Mouse (Mus musculus): Measurements from ENCODE around the gene Osgep. TPM values are rescaled to one million over a fixed set of nuclear protein-coding genes. Genes with fewer than 3 reads are reported as not detected.
"Not testable (repeated sequence)": the region's sequence is repeated elsewhere in the genome, so short reads cannot be mapped to it uniquely, and the experiment has no call there.

Gene Osgep
- total RNA-seq, 1 experiment from 2014 or later, result 106 TPM

DNA sequence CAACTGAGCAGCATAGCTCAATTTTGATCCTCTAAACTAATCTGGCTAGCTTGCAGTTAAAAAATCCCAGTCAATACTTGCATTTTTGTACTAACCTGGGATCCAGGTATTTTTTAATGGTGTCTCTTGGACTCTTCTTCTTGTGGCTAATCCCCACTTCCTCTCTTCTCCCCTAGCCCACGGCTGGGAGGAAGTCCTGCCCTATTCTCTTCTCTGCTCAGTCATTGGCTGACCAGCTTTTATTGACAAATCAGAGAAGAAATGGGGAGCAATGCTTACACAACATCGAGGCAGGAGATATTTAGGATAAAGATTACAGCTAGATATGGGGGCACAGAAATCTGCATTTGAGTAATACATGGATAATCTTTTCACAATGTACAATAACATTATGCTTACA lies 14.2 kb upstream of the Osgep start:
- peak in 1 of 2 experiments; percentile 64; a peak in 1 of 4 replicates for ATAC-seq (replicated peaks in 1 of 2; ENCODE audit: insufficient read depth in 1 of 2, low FRiP score in 2 of 2, low TSS enrichment in 1 of 2, low read depth in 1 of 2, poor library complexity in 2 of 2, severe bottlenecking in 2 of 2)

DNA sequence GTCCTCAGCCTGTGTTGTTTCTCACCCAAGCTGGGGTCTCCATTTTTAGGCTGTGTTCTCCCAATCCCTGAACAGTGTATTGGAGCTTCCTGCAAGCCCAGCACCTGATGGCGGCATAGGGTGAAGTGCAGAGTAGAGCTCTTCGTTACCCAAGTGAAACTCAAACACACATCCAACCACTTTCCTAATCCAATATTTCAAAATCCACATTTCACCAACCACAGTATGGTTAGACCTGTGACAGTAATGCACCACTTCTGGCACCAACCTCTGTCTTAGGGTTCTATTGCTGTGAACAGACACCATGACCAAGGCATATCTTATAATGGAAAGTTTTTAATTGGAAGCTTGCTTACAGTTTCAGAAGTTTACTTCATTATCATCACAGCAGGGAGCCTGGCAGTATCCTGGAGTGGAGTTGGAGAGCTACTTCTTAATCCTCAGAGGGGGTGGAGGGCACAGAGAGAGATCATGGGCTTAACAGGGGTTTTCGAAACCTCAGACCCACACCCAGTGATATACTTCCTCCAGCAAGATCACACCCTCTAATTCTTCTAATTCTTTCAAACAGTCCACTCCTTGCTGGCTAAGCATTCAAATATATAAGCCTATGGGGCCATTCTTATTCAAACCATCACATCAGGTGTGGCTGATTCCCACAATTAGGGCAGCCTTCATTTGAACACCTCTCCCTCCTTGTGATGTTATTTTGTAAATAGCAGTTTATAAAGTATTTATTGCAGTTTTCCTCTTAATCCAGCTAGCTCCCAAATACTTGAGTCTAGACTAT lies 13.6 kb upstream of the Osgep start:
- peak in 1 of 2 experiments; percentile 47; a peak in 2 of 4 replicates for ATAC-seq (replicated peaks in 1 of 2; ENCODE audit: insufficient read depth in 1 of 2, low FRiP score in 2 of 2, low TSS enrichment in 1 of 2, low read depth in 1 of 2, poor library complexity in 2 of 2, severe bottlenecking in 2 of 2)

DNA sequence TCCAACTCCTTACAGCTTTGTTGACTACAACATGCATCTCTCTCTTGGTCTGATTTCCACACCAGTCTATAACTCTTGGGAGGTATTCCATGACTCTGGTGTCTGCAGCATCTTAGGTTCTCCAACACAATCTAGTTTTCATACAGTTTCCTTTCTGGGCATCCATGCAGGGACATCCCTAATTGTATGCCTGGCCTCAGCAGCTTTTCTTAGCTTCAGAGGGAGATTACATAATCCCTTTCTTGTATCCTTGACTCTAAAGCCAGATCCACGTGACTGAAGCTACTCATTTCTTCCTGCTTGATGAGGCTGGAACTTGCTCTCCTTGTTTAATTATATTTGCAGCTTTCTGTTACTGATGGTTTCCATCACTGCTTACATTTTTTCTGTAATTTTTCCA lies 12.0 kb upstream of the Osgep start:
- no peak for ATAC-seq (replicated peaks in 1 of 2; ENCODE audit: insufficient read depth in 1 of 2, low FRiP score in 2 of 2, low TSS enrichment in 1 of 2, low read depth in 1 of 2, poor library complexity in 2 of 2, severe bottlenecking in 2 of 2)

- peak in 1 of 2 experiments; percentile 17; a peak in 2 of 4 replicates for ATAC-seq (replicated peaks in 1 of 2; ENCODE audit: insufficient read depth in 1 of 2, low FRiP score in 2 of 2, low TSS enrichment in 1 of 2, low read depth in 1 of 2, poor library complexity in 2 of 2, severe bottlenecking in 2 of 2)
Measured at GRCm38 (mm10) chr14:50931493-50932020, 6.9 kb upstream of the Osgep start.

GRCm38 (mm10) chr14:50930754-50931492 lies 6.2 kb upstream of the Osgep start, which contains the start of the genes Pip4p1 and Pnp:
Pip4p1 (minus strand) TSS chr14:50930856.
Pnp (plus strand) TSS chr14:50931082.
- ATAC-seq (replicated peaks in 1 of 2; ENCODE audit: insufficient read depth in 1 of 2, low FRiP score in 2 of 2, low TSS enrichment in 1 of 2, low read depth in 1 of 2, poor library complexity in 2 of 2, severe bottlenecking in 2 of 2), result peak; percentile 97 to 98

GRCm38 (mm10) chr14:50930377-50930753 lies 5.7 kb upstream of the Osgep start:
- peak in 1 of 2 experiments; percentile 6; a peak in 1 of 4 replicates for ATAC-seq (replicated peaks in 1 of 2; ENCODE audit: insufficient read depth in 1 of 2, low FRiP score in 2 of 2, low TSS enrichment in 1 of 2, low read depth in 1 of 2, poor library complexity in 2 of 2, severe bottlenecking in 2 of 2)

DNA sequence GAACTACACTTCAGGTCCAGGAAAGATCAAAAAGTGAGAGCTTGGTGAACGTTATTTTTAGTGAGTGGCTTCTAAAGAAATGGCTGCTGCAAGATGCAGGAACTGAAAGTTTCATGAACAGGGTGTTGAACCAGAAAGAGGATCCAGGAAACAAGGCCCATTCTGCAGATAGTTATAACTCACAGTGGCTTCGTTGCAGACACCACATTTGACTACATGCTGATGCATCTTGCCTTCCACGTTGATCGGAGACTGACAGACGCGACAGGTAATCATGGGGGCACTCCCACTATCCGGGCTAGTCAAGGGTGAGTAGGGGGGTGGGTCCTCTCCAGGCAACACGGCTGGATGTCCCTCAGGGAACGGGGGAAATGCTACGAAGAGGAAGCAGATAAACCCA lies 5.3 kb upstream of the Osgep start:
- ATAC-seq (replicated peaks in 1 of 2; ENCODE audit: insufficient read depth in 1 of 2, low FRiP score in 2 of 2, low TSS enrichment in 1 of 2, low read depth in 1 of 2, poor library complexity in 2 of 2, severe bottlenecking in 2 of 2), result no peak

- no peak for ATAC-seq (replicated peaks in 1 of 2; ENCODE audit: insufficient read depth in 1 of 2, low FRiP score in 2 of 2, low TSS enrichment in 1 of 2, low read depth in 1 of 2, poor library complexity in 2 of 2, severe bottlenecking in 2 of 2)
Measured at GRCm38 (mm10) chr14:50927366-50927765, 2.7 kb upstream of the Osgep start.

DNA sequence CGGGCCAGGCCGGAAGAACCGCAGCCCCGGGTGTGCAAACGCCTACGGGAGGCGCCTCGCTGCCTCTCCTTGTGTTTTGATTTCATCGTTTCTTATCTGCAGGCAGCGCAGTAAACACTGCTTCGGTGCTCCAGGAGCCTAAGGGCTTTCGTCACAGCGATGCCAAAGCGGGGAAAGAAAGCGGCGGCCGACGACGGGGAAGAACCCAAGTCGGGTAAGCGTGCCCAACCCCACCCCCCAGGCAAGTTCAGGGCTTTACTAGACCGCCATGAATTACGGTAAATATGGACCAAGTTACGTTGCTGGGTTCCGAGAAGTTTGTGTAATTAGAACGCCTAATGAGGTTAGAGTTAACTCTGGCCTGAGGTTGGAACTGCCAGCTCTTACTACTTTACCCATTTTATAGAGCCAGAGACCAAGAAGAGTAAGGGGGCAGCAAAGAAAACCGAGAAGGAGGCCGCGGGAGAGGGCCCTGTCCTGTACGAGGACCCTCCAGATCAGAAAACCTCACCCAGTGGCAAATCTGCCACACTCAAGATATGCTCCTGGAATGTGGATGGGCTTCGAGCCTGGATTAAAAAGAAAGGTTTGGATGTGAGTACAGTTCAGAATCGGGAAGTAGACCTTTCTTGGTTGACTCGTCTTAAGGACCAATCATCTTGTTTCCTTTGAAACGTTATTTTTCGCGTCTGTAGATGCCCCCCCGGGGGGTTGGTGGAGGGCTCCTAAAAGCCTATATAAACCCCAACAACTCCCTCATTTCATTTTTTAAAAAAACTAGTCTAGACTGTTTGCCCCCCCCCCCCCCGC lies 623 bp upstream of the Osgep start:
- ATAC-seq (replicated peaks in 1 of 2; ENCODE audit: insufficient read depth in 1 of 2, low FRiP score in 2 of 2, low TSS enrichment in 1 of 2, low read depth in 1 of 2, poor library complexity in 2 of 2, severe bottlenecking in 2 of 2), result peak in 1 of 2 experiments; percentile 34; a peak in 1 of 4 replicates

DNA sequence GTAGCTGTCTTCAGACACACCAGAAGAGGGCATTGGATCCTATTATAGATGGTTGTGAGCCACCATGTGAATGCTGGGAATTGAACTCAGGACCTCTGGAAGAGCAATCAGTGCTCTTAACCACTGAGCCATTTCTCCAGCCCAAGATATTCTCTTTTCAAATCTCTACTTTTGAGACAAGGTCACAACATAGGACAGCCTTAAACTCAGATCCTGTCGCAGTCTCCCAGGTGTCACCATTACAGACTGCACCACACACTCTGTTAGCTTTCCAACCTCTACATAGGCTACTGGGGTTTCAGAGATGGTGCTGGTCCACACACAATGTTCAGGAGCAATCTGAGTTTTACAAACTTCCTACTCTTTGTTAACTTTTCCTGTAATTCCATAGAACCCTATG lies 1.3 kb downstream of the Osgep start:
- ATAC-seq (replicated peaks in 1 of 2; ENCODE audit: insufficient read depth in 1 of 2, low FRiP score in 2 of 2, low TSS enrichment in 1 of 2, low read depth in 1 of 2, poor library complexity in 2 of 2, severe bottlenecking in 2 of 2), result not testable (repeated sequence)

GRCm38 (mm10) chr14:50911356-50911755 lies 13.3 kb downstream of the Osgep start:
- ATAC-seq (replicated peaks in 1 of 2; ENCODE audit: insufficient read depth in 1 of 2, low FRiP score in 2 of 2, low TSS enrichment in 1 of 2, low read depth in 1 of 2, poor library complexity in 2 of 2, severe bottlenecking in 2 of 2), result no peak

GRCm38 (mm10) chr14:50908126-50908525 lies 16.6 kb downstream of the Osgep start:
- no peak for ATAC-seq (replicated peaks in 1 of 2; ENCODE audit: insufficient read depth in 1 of 2, low FRiP score in 2 of 2, low TSS enrichment in 1 of 2, low read depth in 1 of 2, poor library complexity in 2 of 2, severe bottlenecking in 2 of 2)

DNA sequence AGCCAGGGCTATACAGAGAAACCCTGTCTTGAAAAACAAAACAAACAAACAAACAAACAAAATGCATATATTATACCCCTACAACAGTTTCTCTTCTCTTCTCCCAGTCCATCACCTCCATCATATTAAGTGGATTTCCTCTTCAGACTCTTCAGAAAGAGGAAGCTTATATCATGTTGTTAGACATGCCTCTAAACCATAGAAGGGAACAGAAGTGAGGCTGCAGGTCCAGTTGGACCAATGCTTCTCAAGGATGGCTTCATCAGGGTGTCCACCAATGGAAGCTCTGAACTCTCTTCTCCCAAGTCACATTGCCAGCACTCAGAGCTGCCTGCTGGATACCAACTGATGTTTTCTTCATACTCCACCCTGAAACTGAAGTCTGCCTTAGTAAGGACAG lies 19.4 kb downstream of the Osgep start:
- peak; percentile 49 to 62; a peak in 3 of 4 replicates for ATAC-seq (replicated peaks in 1 of 2; ENCODE audit: insufficient read depth in 1 of 2, low FRiP score in 2 of 2, low TSS enrichment in 1 of 2, low read depth in 1 of 2, poor library complexity in 2 of 2, severe bottlenecking in 2 of 2)

DNA sequence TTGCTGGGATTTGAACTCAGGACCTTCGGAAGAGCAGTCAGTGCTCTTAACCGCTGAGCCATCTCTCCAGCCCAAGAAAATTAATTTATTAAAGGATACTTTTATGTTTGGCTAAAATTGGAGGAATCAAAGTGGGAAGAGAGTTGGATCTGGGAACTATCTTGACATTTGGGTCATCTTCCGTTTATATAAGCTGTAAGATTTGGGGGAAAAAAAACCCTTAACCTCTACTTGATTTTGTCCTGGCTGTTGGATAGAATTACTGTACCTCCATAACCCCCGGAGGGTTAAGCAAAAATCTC lies 19.9 kb downstream of the Osgep start:
- ATAC-seq (replicated peaks in 1 of 2; ENCODE audit: insufficient read depth in 1 of 2, low FRiP score in 2 of 2, low TSS enrichment in 1 of 2, low read depth in 1 of 2, poor library complexity in 2 of 2, severe bottlenecking in 2 of 2), result no peak

- peak; percentile 90 to 92 for ATAC-seq (replicated peaks in 1 of 2; ENCODE audit: insufficient read depth in 1 of 2, low FRiP score in 2 of 2, low TSS enrichment in 1 of 2, low read depth in 1 of 2, poor library complexity in 2 of 2, severe bottlenecking in 2 of 2)
Measured at GRCm38 (mm10) chr14:50903973-50904827, 20.5 kb downstream of the Osgep start.

GRCm38 (mm10) chr14:50897992-50898391 lies 26.7 kb downstream of the Osgep start:
- peak; percentile 53 to 70 for ATAC-seq (replicated peaks in 1 of 2; ENCODE audit: insufficient read depth in 1 of 2, low FRiP score in 2 of 2, low TSS enrichment in 1 of 2, low read depth in 1 of 2, poor library complexity in 2 of 2, severe bottlenecking in 2 of 2)

- 0 out of 4 replicates have a peak, but pooled peaks of 1 of the 2 experiments have one; percentile 33 for ATAC-seq (replicated peaks in 1 of 2; ENCODE audit: insufficient read depth in 1 of 2, low FRiP score in 2 of 2, low TSS enrichment in 1 of 2, low read depth in 1 of 2, poor library complexity in 2 of 2, severe bottlenecking in 2 of 2)
Measured at GRCm38 (mm10) chr14:50897374-50897765, 27.3 kb downstream of the Osgep start, which contains the start of gene Klhl33. Klhl33 (minus strand) TSS chr14:50897507.

Data from hematopoietic stem cell, adult 5-6 weeks (primary cell).